In the genomic region with DNA sequence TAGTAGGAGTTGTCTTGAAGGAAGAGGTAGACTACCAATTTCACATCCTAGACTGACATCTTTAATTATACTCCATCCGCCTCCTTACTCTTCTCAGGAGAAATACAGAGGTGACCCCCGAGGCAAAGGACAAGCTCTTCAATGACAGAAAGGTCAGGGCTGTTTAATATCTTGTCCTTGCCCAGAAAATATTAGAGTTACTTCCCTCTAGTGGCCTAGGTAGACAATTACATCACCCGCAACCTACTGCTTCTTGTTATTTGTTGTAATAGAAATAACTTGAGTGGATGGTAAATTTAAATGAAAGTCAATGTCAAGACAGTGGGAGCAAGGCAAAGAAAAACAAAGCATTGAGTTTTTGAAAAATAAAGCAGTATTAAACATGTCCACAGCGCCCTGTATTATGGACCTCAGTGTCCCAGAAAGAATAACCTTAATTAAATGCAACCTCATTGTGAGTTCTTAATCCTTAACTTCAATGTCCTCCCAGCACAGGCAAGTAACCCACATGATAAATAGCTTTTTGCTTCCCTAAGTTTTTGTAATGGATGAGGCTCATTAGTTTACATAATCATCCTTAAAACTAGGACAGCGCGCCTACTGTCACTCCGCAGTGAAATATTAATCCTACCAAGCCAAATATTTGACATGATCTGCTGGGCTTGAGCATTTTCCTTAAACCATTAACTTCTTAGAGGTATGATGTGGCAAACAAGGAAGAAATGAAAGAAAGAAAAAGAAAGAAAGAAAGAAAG, we compare ENCODE assay signal across 11 mouse cellular contexts.
A peak's percentile ranks its signal among the peaks of the same experiment; 100 is the strongest.
DNase-seq lines count a peak whose midpoint lies in the region; TF ChIP-seq lines count a peak whose summit lies in the region.
"Had no signal": no experiment of that assay in that cellular context is flagged by ENCODE, and none has a peak within 500 bp of the region (broad histone marks: within the 10 kb centered on the region; RNA-seq: fewer than 3 reads in every experiment).

No protein-coding gene starts in this region.

- TF ChIP-seq EP300 in MEL (IDR thresholded peaks at IDR 0.05; ENCODE audit: low read depth in 1 of 2, low read length in 2 of 2) = no peak

- peak; percentile 51 for DNase-seq in heart, adult 11 months
- DNase-seq in heart, adult 18-20 months = no peak
- DNase-seq in liver, adult 2 months (ENCODE audit: extremely low read depth, low read depth, low spot score) = peak; percentile 30
- DNase-seq in liver (no peak), MEL (ENCODE audit: low read depth, low spot score) (peak; percentile 61)
- peak; percentile 47 for DNase-seq in retina, embryonic 14.5 days (ENCODE audit: low spot score)
- no peak for DNase-seq in adrenal gland, postnatal 14 days
- DNase-seq in layer of hippocampus, postnatal 14 days (ENCODE audit: low spot score in 2 of 2) = no peak
- DNase-seq: cerebellum, adult 9-10 months had no signal

- 59% methylated on average over 7 of the region's 7 CpGs for WGBS in liver, adult 2 months

- no peaks in the 10 kb centered on the region for H3K27me3 ChIP-seq in liver, adult 2 months (ENCODE audit: control insufficient read depth, insufficient read depth, low read length)
- no peaks in the 10 kb centered on the region; a peak in 1 of 4 replicates for H3K27me3 ChIP-seq in MEL (ENCODE audit: control insufficient read depth in 1 of 2, insufficient read depth in 2 of 2, low read length in 2 of 2)
- H3K27me3 ChIP-seq: embryonic facial prominence, embryonic 13.5 days; forebrain, embryonic 15.5 days had no signal

- H3K36me3 ChIP-seq in liver, adult 2 months (ENCODE audit: control insufficient read depth, insufficient read depth, low read length) = no peaks in the 10 kb centered on the region
- no peaks in the 10 kb centered on the region for H3K36me3 ChIP-seq in MEL (ENCODE audit: control insufficient read depth in 1 of 2, insufficient read depth in 2 of 2, low read length in 2 of 2)
- H3K36me3 ChIP-seq: embryonic facial prominence, embryonic 13.5 days; forebrain, embryonic 15.5 days had no signal

- TF ChIP-seq RAD21 in MEL (IDR thresholded peaks at IDR 0.05; ENCODE audit: low read depth, low read length) = peak; percentile 74

- H3K4me3 ChIP-seq in liver, adult 2 months (ENCODE audit: insufficient read depth, low read depth, low read length) = no peak overlapping the region
- H3K4me3 ChIP-seq in MEL (ENCODE audit: control insufficient read depth in 1 of 2, insufficient read depth in 1 of 2, low read depth in 2 of 2, low read length in 2 of 2) = no peak overlapping the region
- H3K4me3 ChIP-seq: embryonic facial prominence, embryonic 13.5 days; forebrain, embryonic 15.5 days had no signal

- H3K4me1 ChIP-seq in liver, adult 2 months (ENCODE audit: control insufficient read depth, insufficient read depth, low read length) = no peaks in the 10 kb centered on the region
- no peaks in the 10 kb centered on the region for H3K4me1 ChIP-seq in MEL (ENCODE audit: control insufficient read depth in 1 of 2, insufficient read depth in 2 of 2, low read length in 2 of 2)
- H3K4me1 ChIP-seq: embryonic facial prominence, embryonic 13.5 days; forebrain, embryonic 15.5 days had no signal

- 0 out of 2 replicates have a peak, but pooled peaks have one; percentile 26 for TF ChIP-seq CTCF in liver, adult 2 months (IDR thresholded peaks at IDR 0.05; ENCODE audit: low read depth, low read length)
- peak in 2 of 3 experiments; percentile 62 to 73; a peak in 4 of 6 replicates for TF ChIP-seq CTCF in MEL (IDR thresholded peaks at IDR 0.05 in 2 of 3, conservative IDR thresholded peaks at IDR 0.05 in 1 of 3; ENCODE audit: control insufficient read depth in 1 of 3, insufficient read depth in 1 of 3, low read depth in 2 of 3, low read length in 3 of 3, poor library complexity in 1 of 3, severe bottlenecking in 1 of 3)

- no peak overlapping the region for H3K27ac ChIP-seq in liver, adult 2 months (replicated peaks; ENCODE audit: insufficient read depth, low read depth, low read length)
- H3K27ac ChIP-seq in MEL (ENCODE audit: control insufficient read depth, low read depth, low read length) = no peak overlapping the region
- H3K27ac ChIP-seq: embryonic facial prominence, embryonic 13.5 days; forebrain, embryonic 15.5 days had no signal

- H3K79me2 ChIP-seq in liver, adult 2 months (ENCODE audit: control insufficient read depth, insufficient read depth, low read length) = no peaks in the 10 kb centered on the region
- no peaks in the 10 kb centered on the region for H3K79me2 ChIP-seq in MEL (ENCODE audit: control insufficient read depth, insufficient read depth, low read length, poor library complexity)

- H3K9ac ChIP-seq in liver, adult 2 months (ENCODE audit: low read depth, low read length) = no peak overlapping the region
- no peak overlapping the region for H3K9ac ChIP-seq in MEL (ENCODE audit: control insufficient read depth, low read depth, low read length, poor library complexity, severe bottlenecking)
- H3K9ac ChIP-seq: embryonic facial prominence, embryonic 13.5 days; forebrain, embryonic 15.5 days had no signal

- no peaks in the 10 kb centered on the region for H3K9me3 ChIP-seq in MEL (replicated peaks; ENCODE audit: insufficient read depth, low read length)
- H3K9me3 ChIP-seq: embryonic facial prominence, embryonic 13.5 days; forebrain, embryonic 15.5 days had no signal

- no peak for TF ChIP-seq POLR2A in liver, adult 2 months (IDR thresholded peaks at IDR 0.05; ENCODE audit: extremely low read depth, insufficient read depth, low read length)
- no peak for TF ChIP-seq POLR2A in MEL (IDR thresholded peaks at IDR 0.05; ENCODE audit: control insufficient read depth in 1 of 2, insufficient read depth in 1 of 2, low read depth in 1 of 2, low read length in 2 of 2, poor library complexity in 1 of 2)

TF ChIP-seq in MEL, 35 proteins besides CTCF, POLR2A, EP300 and RAD21:
- TF ChIP-seq USF1 (IDR thresholded peaks at IDR 0.05; ENCODE audit: low read depth, low read length) = no peak
- no peak for TF ChIP-seq MYC (IDR thresholded peaks at IDR 0.05; ENCODE audit: low read depth, low read length)
- no peak for TF ChIP-seq ZKSCAN1 (IDR thresholded peaks at IDR 0.05; ENCODE audit: low read depth, low read length)
- no peak for TF ChIP-seq CHD1 (IDR thresholded peaks at IDR 0.05; ENCODE audit: low read depth, low read length)
- no peak for TF ChIP-seq MAZ (IDR thresholded peaks at IDR 0.05; ENCODE audit: low read depth, low read length)
- no peak for TF ChIP-seq TCF12 (IDR thresholded peaks at IDR 0.05; ENCODE audit: low read depth, low read length)
- TF ChIP-seq E2F4 (IDR thresholded peaks at IDR 0.05; ENCODE audit: borderline replicate concordance, low read depth, low read length) = no peak
- no peak for TF ChIP-seq JUND (IDR thresholded peaks at IDR 0.05; ENCODE audit: low read depth, low read length)
- no peak for TF ChIP-seq RCOR1 (IDR thresholded peaks at IDR 0.05; ENCODE audit: low read depth, low read length)
- peak; percentile 73 for TF ChIP-seq ZC3H11A (IDR thresholded peaks at IDR 0.05; ENCODE audit: low read depth, low read length)
- TF ChIP-seq KAT2A (conservative IDR thresholded peaks at IDR 0.05; ENCODE audit: low read depth, low read length) = no peak
- TF ChIP-seq TAL1 (IDR thresholded peaks at IDR 0.05; ENCODE audit: low read length) = no peak
- no peak for TF ChIP-seq NRF1 (IDR thresholded peaks at IDR 0.05; ENCODE audit: insufficient read depth, low read depth, low read length, poor library complexity, severe bottlenecking)
- TF ChIP-seq MYB (IDR thresholded peaks at IDR 0.05; ENCODE audit: low read depth, low read length) = no peak
- TF ChIP-seq SMC3 (IDR thresholded peaks at IDR 0.05; ENCODE audit: low read depth, low read length) = peak; percentile 81
- TF ChIP-seq NELFE (IDR thresholded peaks at IDR 0.05; ENCODE audit: low read depth, low read length) = no peak
- no peak for TF ChIP-seq ETS1 (IDR thresholded peaks at IDR 0.05; ENCODE audit: low read depth, low read length)
- peak; percentile 33; the same call in 1 of the 2 replicates for TF ChIP-seq GATA1 (IDR thresholded peaks at IDR 0.05; ENCODE audit: low read depth, low read length)
- no peak for TF ChIP-seq HCFC1 (IDR thresholded peaks at IDR 0.05; ENCODE audit: low read depth, low read length)
- no peak for TF ChIP-seq POLR2AphosphoS2 (IDR thresholded peaks at IDR 0.05; ENCODE audit: low read length)
- TF ChIP-seq MXI1 (IDR thresholded peaks at IDR 0.05; ENCODE audit: low read depth, low read length) = no peak
- TF ChIP-seq TBP (IDR thresholded peaks at IDR 0.05; ENCODE audit: low read depth, low read length) = no peak
- no peak for TF ChIP-seq CHD2 (IDR thresholded peaks at IDR 0.05; ENCODE audit: low read length)
- TF ChIP-seq UBTF (IDR thresholded peaks at IDR 0.05; ENCODE audit: borderline replicate concordance, insufficient read depth, low read depth, low read length) = no peak
- TF ChIP-seq ZNF384 (IDR thresholded peaks at IDR 0.05; ENCODE audit: low read depth, low read length) = no peak

Comparison
In these comparisons a context has a peak if more than half of its experiments do, and no peak if none do; other contexts are left out.
1. DNase-seq: peak in heart, adult 11 months (single experiment), liver, adult 2 months (single experiment), MEL (single experiment) and retina, embryonic 14.5 days (single experiment); none in heart, adult 18-20 months (0 of 2), liver (single experiment), adrenal gland, postnatal 14 days (single experiment) and layer of hippocampus, postnatal 14 days (0 of 2).